Mouse (Mus musculus): ENCODE results near the gene Rhot2. TPM values are rescaled to one million over a fixed set of nuclear protein-coding genes. Genes with fewer than 3 reads are reported as not detected.

Rhot2 gene
- total RNA-seq, 1 experiment, result 36.8 TPM

- H3K9ac ChIP-seq (ENCODE audit: insufficient read depth, low read depth, low read length, poor library complexity, severe bottlenecking), result no peak overlapping the region
Measured at GRCm38 (mm10) chr17:25827546-25828222, 17.0 kb downstream of the Rhot2 start.

GRCm38 (mm10) chr17:25827011-25827410, 17.6 kb downstream of the Rhot2 start:
- Histone ChIP-seq H3K4me3 (ENCODE audit: insufficient read depth in 1 of 2, low read depth in 1 of 2, low read length in 2 of 2, poor library complexity in 1 of 2, severe bottlenecking in 1 of 2) (no peak overlapping the region), H3K27ac (ENCODE audit: insufficient read depth, low read depth, low read length, poor library complexity, severe bottlenecking) (no peak overlapping the region), H3K9me3 (ENCODE audit: control insufficient read depth, insufficient read depth, low read depth, low read length) (no peaks in the 10 kb centered on the region), H3K36me3 (ENCODE audit: control insufficient read depth, insufficient read depth, low read length, poor library complexity, severe bottlenecking) (peaks cover 47% of the 10 kb centered on the region), H3K4me1 (ENCODE audit: control insufficient read depth in 2 of 2, insufficient read depth in 2 of 2, low read length in 2 of 2, poor library complexity in 1 of 2) (peaks cover 2 to 28% of the 10 kb centered on the region in 2 experiments; a peak in 2 of 4 replicates), H3K9ac (ENCODE audit: insufficient read depth, low read depth, low read length, poor library complexity, severe bottlenecking) (no peak overlapping the region)
- DNase-seq (ENCODE audit: low read depth, low spot score), result no peak
- in situ Hi-C loops (cut with MboI; ENCODE audit: low sequenced_read_pairs in 2 of 2, unreplicated experiment in 2 of 2), result no loop called here
- TF ChIP-seq MAFK (IDR thresholded peaks at IDR 0.05; ENCODE audit: insufficient read depth, low read depth, low read length) (no peak), ZNF384 (IDR thresholded peaks at IDR 0.05; ENCODE audit: low read depth, low read length) (no peak), CHD2 (IDR thresholded peaks at IDR 0.05; ENCODE audit: low read depth, low read length) (no peak), ZC3H11A (IDR thresholded peaks at IDR 0.05; ENCODE audit: borderline replicate concordance, low read depth, low read length) (no peak)

More at GRCm38 (mm10) chr17:25827546-25828222, 17.0 kb downstream of the Rhot2 start:
- H3K27ac ChIP-seq (ENCODE audit: insufficient read depth, low read depth, low read length, poor library complexity, severe bottlenecking), result no peak overlapping the region
- no peaks in the 10 kb centered on the region for H3K9me3 ChIP-seq (ENCODE audit: control insufficient read depth, insufficient read depth, low read depth, low read length)
- in situ Hi-C loops (cut with MboI; ENCODE audit: low sequenced_read_pairs in 2 of 2, unreplicated experiment in 2 of 2), result no loop called here
- H3K4me1 ChIP-seq (ENCODE audit: control insufficient read depth in 2 of 2, insufficient read depth in 2 of 2, low read length in 2 of 2, poor library complexity in 1 of 2), result peaks cover 2 to 28% of the 10 kb centered on the region in 2 experiments; a peak in 2 of 4 replicates
- no peak for TF ChIP-seq ZNF384 (IDR thresholded peaks at IDR 0.05; ENCODE audit: low read depth, low read length)
- no peak for TF ChIP-seq HCFC1 (IDR thresholded peaks at IDR 0.05; ENCODE audit: borderline replicate concordance, insufficient read depth, low read length)
- no peak for TF ChIP-seq CHD2 (IDR thresholded peaks at IDR 0.05; ENCODE audit: low read depth, low read length)
- no peak for TF ChIP-seq ZC3H11A (IDR thresholded peaks at IDR 0.05; ENCODE audit: borderline replicate concordance, low read depth, low read length)
- no peak for TF ChIP-seq MAFK (IDR thresholded peaks at IDR 0.05; ENCODE audit: insufficient read depth, low read depth, low read length)
- H3K4me3 ChIP-seq (ENCODE audit: insufficient read depth in 1 of 2, low read depth in 1 of 2, low read length in 2 of 2, poor library complexity in 1 of 2, severe bottlenecking in 1 of 2), result no peak overlapping the region
- DNase-seq (ENCODE audit: low read depth, low spot score), result no peak
- H3K36me3 ChIP-seq (ENCODE audit: control insufficient read depth, insufficient read depth, low read length, poor library complexity, severe bottlenecking), result peaks cover 47% of the 10 kb centered on the region

- in situ Hi-C loops (cut with MboI; ENCODE audit: low sequenced_read_pairs in 2 of 2, unreplicated experiment in 2 of 2), result no loop called here
- Histone ChIP-seq H3K4me3 (ENCODE audit: insufficient read depth in 1 of 2, low read depth in 1 of 2, low read length in 2 of 2, poor library complexity in 1 of 2, severe bottlenecking in 1 of 2) (no peak overlapping the region), H3K4me1 (ENCODE audit: control insufficient read depth in 2 of 2, insufficient read depth in 2 of 2, low read length in 2 of 2, poor library complexity in 1 of 2) (peaks cover 0 to 21% of the 10 kb centered on the region in 2 experiments; a peak in 2 of 4 replicates), H3K9me3 (ENCODE audit: control insufficient read depth, insufficient read depth, low read depth, low read length) (no peaks in the 10 kb centered on the region), H3K9ac (ENCODE audit: insufficient read depth, low read depth, low read length, poor library complexity, severe bottlenecking) (no peak overlapping the region), H3K27ac (ENCODE audit: insufficient read depth, low read depth, low read length, poor library complexity, severe bottlenecking) (no peak overlapping the region), H3K36me3 (ENCODE audit: control insufficient read depth, insufficient read depth, low read length, poor library complexity, severe bottlenecking) (peaks cover 37% of the 10 kb centered on the region)
- TF ChIP-seq ZNF384 (IDR thresholded peaks at IDR 0.05; ENCODE audit: low read depth, low read length) (no peak), HCFC1 (IDR thresholded peaks at IDR 0.05; ENCODE audit: borderline replicate concordance, insufficient read depth, low read length) (no peak), ZC3H11A (IDR thresholded peaks at IDR 0.05; ENCODE audit: borderline replicate concordance, low read depth, low read length) (no peak), CHD2 (IDR thresholded peaks at IDR 0.05; ENCODE audit: low read depth, low read length) (no peak), MAFK (IDR thresholded peaks at IDR 0.05; ENCODE audit: insufficient read depth, low read depth, low read length) (no peak)
- no peak for DNase-seq (ENCODE audit: low read depth, low spot score)
Measured at GRCm38 (mm10) chr17:25825984-25826570, 18.6 kb downstream of the Rhot2 start.

GRCm38 (mm10) chr17:25825311-25825710, 19.3 kb downstream of the Rhot2 start:
- no peak overlapping the region for H3K4me3 ChIP-seq (ENCODE audit: insufficient read depth in 1 of 2, low read depth in 1 of 2, low read length in 2 of 2, poor library complexity in 1 of 2, severe bottlenecking in 1 of 2)
- DNase-seq (ENCODE audit: low read depth, low spot score), result no peak
- TF ChIP-seq MAFK (IDR thresholded peaks at IDR 0.05; ENCODE audit: insufficient read depth, low read depth, low read length), result no peak
- no peak for TF ChIP-seq ZNF384 (IDR thresholded peaks at IDR 0.05; ENCODE audit: low read depth, low read length)
- TF ChIP-seq CHD2 (IDR thresholded peaks at IDR 0.05; ENCODE audit: low read depth, low read length), result no peak
- TF ChIP-seq HCFC1 (IDR thresholded peaks at IDR 0.05; ENCODE audit: borderline replicate concordance, insufficient read depth, low read length), result no peak
- TF ChIP-seq ZC3H11A (IDR thresholded peaks at IDR 0.05; ENCODE audit: borderline replicate concordance, low read depth, low read length), result no peak
- no peak overlapping the region for H3K9ac ChIP-seq (ENCODE audit: insufficient read depth, low read depth, low read length, poor library complexity, severe bottlenecking)
- no peaks in the 10 kb centered on the region for H3K9me3 ChIP-seq (ENCODE audit: control insufficient read depth, insufficient read depth, low read depth, low read length)
- in situ Hi-C loops (cut with MboI; ENCODE audit: low sequenced_read_pairs in 2 of 2, unreplicated experiment in 2 of 2), result no loop called here
- H3K27ac ChIP-seq (ENCODE audit: insufficient read depth, low read depth, low read length, poor library complexity, severe bottlenecking), result no peak overlapping the region
- peaks cover 0 to 21% of the 10 kb centered on the region in 2 experiments; a peak in 2 of 4 replicates for H3K4me1 ChIP-seq (ENCODE audit: control insufficient read depth in 2 of 2, insufficient read depth in 2 of 2, low read length in 2 of 2, poor library complexity in 1 of 2)
- H3K36me3 ChIP-seq (ENCODE audit: control insufficient read depth, insufficient read depth, low read length, poor library complexity, severe bottlenecking), result peaks cover 30% of the 10 kb centered on the region

Data from ES-E14 (cell line).